Mouse (Mus musculus): ENCODE results near the gene Cxcl3. TPM values are rescaled to one million over a fixed set of nuclear protein-coding genes. Genes with fewer than 3 reads are reported as not detected.

Cxcl3 gene
- 0.31 and 0.59 TPM in 2 replicates for polyA plus RNA-seq (2016; fragmentation: Nextera tagmentation; extraction: Ambion mirVana)

DNA sequence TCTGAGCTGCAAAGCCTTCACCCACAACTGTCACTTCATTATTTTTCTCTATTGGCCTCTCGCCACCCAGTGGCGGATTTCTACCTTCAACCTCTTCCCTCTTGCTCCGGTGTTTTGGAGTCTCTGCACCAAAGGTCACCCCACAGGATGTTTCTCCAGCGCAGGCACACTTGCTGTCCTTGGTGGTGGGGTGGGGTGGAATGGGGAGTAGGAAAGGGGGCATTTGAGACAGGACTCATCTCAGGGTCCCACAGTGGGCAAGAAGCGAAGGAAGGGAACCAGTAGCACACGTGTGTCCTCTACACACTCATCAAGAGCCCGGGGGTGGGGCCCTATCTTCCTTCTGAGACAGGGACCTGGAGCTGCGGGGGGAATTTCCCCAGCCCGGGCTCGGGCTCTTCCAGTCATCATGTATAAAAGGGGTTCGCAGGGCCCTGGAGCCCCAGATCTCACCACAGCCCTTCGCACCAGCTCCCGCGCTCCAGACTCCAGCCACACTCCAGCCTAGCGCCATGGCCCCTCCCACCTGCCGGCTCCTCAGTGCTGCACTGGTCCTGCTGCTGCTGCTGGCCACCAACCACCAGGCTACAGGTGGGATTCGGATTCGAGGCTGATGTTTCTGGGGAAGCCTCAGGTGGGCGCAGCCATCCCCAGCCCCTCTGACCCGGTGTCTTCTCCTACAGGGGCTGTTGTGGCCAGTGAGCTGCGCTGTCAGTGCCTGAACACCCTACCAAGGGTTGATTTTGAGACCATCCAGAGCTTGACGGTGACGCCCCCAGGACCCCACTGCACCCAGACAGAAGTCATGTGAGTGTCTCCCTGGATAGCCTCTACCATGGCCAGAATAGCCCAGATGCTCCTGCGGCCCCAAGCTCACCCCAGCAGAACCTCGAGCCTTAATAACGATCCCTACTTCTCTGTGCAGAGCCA lies at the start of gene Cxcl3:
Cxcl3 (plus strand) TSS at position 445 of the 930 bp plus-strand sequence.
- Histone ChIP-seq H3K27ac (no peak within 1 kb of the TSS), H3K27me3 (no peaks in the 10 kb centered on the region), H3K9ac (no peak within 1 kb of the TSS), H3K4me1 (no peaks in the 10 kb centered on the region), H3K4me2 (replicated peaks) (peak within 1 kb of the TSS; percentile 69), H3K36me3 (no peaks in the 10 kb centered on the region), H3K4me3 (peak within 1 kb of the TSS; percentile 28), H3K9me3 (no peaks in the 10 kb centered on the region)
- 13% methylated on average over 26 of the region's 26 CpGs for WGBS
- peak; percentile 87 for ATAC-seq (ENCODE audit: insufficient number of reproducible peaks, insufficient read depth, low FRiP score, low TSS enrichment)

DNA sequence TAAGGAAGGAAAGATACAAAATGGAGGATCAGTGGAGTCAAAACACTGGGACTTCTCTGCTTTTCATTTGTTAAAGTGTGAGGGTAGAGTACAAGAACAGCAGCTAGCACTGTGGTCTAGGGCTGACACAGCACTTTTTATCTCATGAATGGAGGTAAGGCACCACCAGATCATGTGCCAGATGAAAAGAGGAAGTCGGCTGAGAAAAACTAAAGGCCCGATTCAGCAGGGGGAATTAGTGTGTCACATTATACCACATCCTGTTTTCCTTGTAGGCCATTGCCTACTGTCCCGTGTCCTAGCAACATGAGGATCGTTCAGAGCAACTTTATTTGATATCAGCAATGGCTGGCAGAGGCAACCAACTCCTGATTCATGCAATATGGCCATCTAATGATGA lies 43.9 kb upstream of the Cxcl3 start:
- H3K9me3 ChIP-seq = no peaks in the 10 kb centered on the region
- H3K27me3 ChIP-seq = no peaks in the 10 kb centered on the region
- WGBS = 54% methylated on average over 4 of the region's 4 CpGs
- H3K4me1 ChIP-seq = no peaks in the 10 kb centered on the region
- H3K4me2 ChIP-seq (replicated peaks) = no peak overlapping the region
- H3K27ac ChIP-seq = no peak overlapping the region
- no peak overlapping the region for H3K9ac ChIP-seq
- no peak overlapping the region for H3K4me3 ChIP-seq
- no peaks in the 10 kb centered on the region for H3K36me3 ChIP-seq
- no peak for ATAC-seq (ENCODE audit: insufficient number of reproducible peaks, insufficient read depth, low FRiP score, low TSS enrichment)

- peaks cover 18% of the 10 kb centered on the region for H3K4me1 ChIP-seq
- no peaks in the 10 kb centered on the region for H3K9me3 ChIP-seq
- H3K9ac ChIP-seq = no peak overlapping the region
- peaks cover under 1% of the 10 kb centered on the region; the same call in 1 of the 2 replicates for H3K27me3 ChIP-seq
- H3K4me2 ChIP-seq (replicated peaks) = no peak overlapping the region
- no peak overlapping the region for H3K27ac ChIP-seq
- no peaks in the 10 kb centered on the region for H3K36me3 ChIP-seq
- no peak for ATAC-seq (ENCODE audit: insufficient number of reproducible peaks, insufficient read depth, low FRiP score, low TSS enrichment)
- WGBS = 92% methylated on average over 1 of the region's 1 CpGs
- H3K4me3 ChIP-seq = no peak overlapping the region
Measured at GRCm38 (mm10) chr5:90753934-90754333, 32.0 kb upstream of the Cxcl3 start.

DNA sequence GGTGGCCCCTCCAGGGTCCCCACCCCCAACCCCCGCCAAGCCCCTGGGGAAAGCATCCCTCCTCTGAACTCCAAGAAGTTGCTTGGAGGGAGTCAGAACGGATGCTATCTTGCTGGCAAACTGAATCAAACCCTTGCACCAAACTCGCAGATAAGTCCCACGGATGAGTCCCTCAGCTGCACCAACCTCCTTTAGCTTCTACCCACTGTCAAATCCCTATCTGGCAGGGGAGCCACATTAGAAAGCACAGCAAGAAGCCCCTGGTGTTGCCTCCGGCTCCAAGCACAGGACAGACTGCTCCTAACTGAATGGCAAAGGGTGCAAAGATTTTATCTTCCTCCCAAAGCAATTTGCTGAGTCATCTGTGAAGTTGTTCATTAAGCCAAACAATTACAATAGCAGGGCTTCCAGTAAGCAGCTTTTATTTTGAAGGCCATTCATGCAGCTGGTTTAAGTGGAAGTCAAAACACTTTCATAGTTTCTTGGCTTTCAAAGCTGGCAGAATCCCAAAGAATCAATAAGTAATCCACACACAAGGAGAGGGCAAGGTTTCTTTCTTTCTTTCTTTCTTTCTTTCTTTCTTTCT lies 27.8 kb upstream of the Cxcl3 start:
- Histone ChIP-seq H3K4me1 (peaks cover 26% of the 10 kb centered on the region), H3K36me3 (no peaks in the 10 kb centered on the region), H3K4me3 (no peak overlapping the region), H3K4me2 (replicated peaks) (no peak overlapping the region), H3K9ac (no peak overlapping the region), H3K9me3 (no peaks in the 10 kb centered on the region), H3K27ac (no peak overlapping the region), H3K27me3 (peaks cover 10% of the 10 kb centered on the region)
- WGBS = 26% methylated on average over 5 of the region's 5 CpGs
- no peak for ATAC-seq (ENCODE audit: insufficient number of reproducible peaks, insufficient read depth, low FRiP score, low TSS enrichment)

- ATAC-seq (ENCODE audit: insufficient number of reproducible peaks, insufficient read depth, low FRiP score, low TSS enrichment) = 0 out of 2 replicates have a peak, but pooled peaks have one; percentile 55
Measured at GRCm38 (mm10) chr5:90759077-90760065, 26.5 kb upstream of the Cxcl3 start, which contains the start of gene Cxcl5. Cxcl5 (plus strand) TSS chr5:90759360.

DNA sequence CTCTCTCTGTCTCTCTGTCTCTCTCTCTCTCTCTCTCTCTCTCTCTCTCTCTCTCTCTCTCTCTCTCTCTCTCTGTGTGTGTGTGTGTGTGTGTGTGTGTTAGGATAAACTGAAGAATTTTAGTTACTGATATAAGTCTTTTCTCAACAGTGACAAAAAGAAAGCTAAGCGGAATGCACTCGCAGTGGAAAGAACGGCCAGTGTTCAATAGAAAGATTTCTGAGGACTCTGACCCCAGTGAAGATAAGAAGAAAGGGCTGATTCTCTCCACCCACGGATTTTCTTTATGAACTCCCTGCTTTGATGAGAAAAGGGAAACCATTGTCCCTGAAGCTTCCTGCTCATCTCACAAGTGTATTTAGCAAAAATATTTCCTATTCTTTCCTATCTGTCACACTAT lies 25.6 kb upstream of the Cxcl3 start:
- H3K27ac ChIP-seq = no peak overlapping the region
- no peaks in the 10 kb centered on the region for H3K36me3 ChIP-seq
- WGBS = 68% methylated on average over 4 of the region's 4 CpGs
- ATAC-seq (ENCODE audit: insufficient number of reproducible peaks, insufficient read depth, low FRiP score, low TSS enrichment) = no peak
- H3K9ac ChIP-seq = no peak overlapping the region
- no peak overlapping the region for H3K4me3 ChIP-seq
- no peaks in the 10 kb centered on the region for H3K9me3 ChIP-seq
- H3K27me3 ChIP-seq = peaks cover 10% of the 10 kb centered on the region
- H3K4me2 ChIP-seq (replicated peaks) = no peak overlapping the region
- peaks cover 31% of the 10 kb centered on the region for H3K4me1 ChIP-seq

More at GRCm38 (mm10) chr5:90759077-90760065, 26.5 kb upstream of the Cxcl3 start, which contains the start of gene Cxcl5:
- peak within 1 kb of the TSS; percentile 69 for H3K4me2 ChIP-seq (replicated peaks)
- peaks cover 31% of the 10 kb centered on the region for H3K4me1 ChIP-seq
- H3K27ac ChIP-seq = no peak within 1 kb of the TSS
- H3K9me3 ChIP-seq = no peaks in the 10 kb centered on the region
- no peaks in the 10 kb centered on the region for H3K36me3 ChIP-seq
- WGBS = 4% methylated on average over 32 of the region's 32 CpGs
- H3K9ac ChIP-seq = peak within 1 kb of the TSS; percentile 52
- peak within 1 kb of the TSS; percentile 41 for H3K4me3 ChIP-seq
- H3K27me3 ChIP-seq = peaks cover 10% of the 10 kb centered on the region

DNA sequence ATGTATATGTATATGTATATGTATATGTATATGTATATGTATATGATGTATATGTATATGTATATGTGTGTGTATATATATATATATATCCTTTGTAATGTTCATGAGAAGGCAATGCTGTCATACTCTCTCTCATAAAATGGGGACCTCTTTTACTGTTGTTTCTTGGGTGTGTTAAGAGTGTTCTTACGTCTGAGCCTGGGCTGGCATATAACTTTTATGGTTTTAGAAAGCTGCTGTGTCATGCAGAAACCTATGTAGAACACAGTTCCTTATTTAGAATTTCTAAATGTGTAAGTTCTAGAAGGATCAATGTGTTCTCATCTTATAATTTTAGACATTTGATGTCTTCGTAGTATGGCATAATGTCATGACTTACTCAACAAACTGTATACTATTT lies 25.1 kb upstream of the Cxcl3 start:
- 93% methylated on average over 2 of the region's 2 CpGs for WGBS
- no peak for ATAC-seq (ENCODE audit: insufficient number of reproducible peaks, insufficient read depth, low FRiP score, low TSS enrichment)
- no peak overlapping the region for H3K27ac ChIP-seq

GRCm38 (mm10) chr5:90761834-90762233 lies 24.1 kb upstream of the Cxcl3 start:
- Histone ChIP-seq H3K9me3 (no peaks in the 10 kb centered on the region), H3K4me3 (no peak overlapping the region), H3K36me3 (no peaks in the 10 kb centered on the region), H3K4me1 (peaks cover 31% of the 10 kb centered on the region), H3K27ac (no peak overlapping the region), H3K9ac (no peak overlapping the region), H3K4me2 (replicated peaks) (no peak overlapping the region), H3K27me3 (peaks cover 10% of the 10 kb centered on the region)
- ATAC-seq (ENCODE audit: insufficient number of reproducible peaks, insufficient read depth, low FRiP score, low TSS enrichment) = no peak
- 85% methylated on average over 3 of the region's 3 CpGs for WGBS

More for the DNA sequence above, 25.1 kb upstream of the Cxcl3 start:
- H3K4me2 ChIP-seq (replicated peaks) = no peak overlapping the region
- no peaks in the 10 kb centered on the region for H3K9me3 ChIP-seq
- H3K9ac ChIP-seq = no peak overlapping the region
- H3K36me3 ChIP-seq = no peaks in the 10 kb centered on the region
- H3K4me3 ChIP-seq = no peak overlapping the region
- H3K27me3 ChIP-seq = peaks cover 10% of the 10 kb centered on the region
- H3K4me1 ChIP-seq = peaks cover 31% of the 10 kb centered on the region

DNA sequence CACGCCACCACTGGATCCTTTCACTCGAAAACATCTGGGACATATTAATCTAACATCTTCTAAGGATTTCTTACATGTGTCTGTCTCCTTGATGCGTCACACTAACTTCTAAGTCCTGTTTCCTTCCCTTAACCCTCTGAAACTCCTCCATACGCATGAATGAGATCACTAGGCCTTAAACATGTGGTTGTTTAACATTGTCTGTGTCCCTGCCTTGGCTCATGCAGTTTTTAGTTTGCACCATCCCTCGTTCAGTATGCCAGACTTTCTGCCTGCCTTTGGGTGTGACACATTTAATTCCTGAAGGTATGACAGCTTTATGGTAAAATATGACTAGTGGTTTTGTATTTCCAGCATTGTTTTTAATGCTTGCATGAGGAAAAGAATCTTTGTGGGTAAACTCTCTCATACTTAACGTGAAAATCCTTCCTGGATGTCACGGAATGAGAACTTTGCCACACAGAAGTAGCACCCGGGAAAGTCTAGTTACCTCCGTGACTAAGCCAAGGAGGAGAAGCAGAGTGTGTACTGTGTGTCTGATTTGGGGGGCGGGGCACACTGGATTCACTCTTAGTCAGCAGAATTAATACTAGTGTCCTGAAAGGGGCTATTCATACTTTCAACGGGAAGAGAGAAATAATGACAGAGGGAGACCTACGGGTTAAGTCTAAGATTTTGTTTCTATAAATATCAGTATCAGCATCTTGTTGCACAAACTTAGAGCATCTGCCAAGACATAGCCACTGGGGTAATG lies 21.8 kb upstream of the Cxcl3 start:
- Histone ChIP-seq H3K4me1 (peaks cover 12% of the 10 kb centered on the region), H3K9ac (no peak overlapping the region), H3K27me3 (peaks cover 8% of the 10 kb centered on the region), H3K27ac (no peak overlapping the region), H3K36me3 (no peaks in the 10 kb centered on the region), H3K9me3 (no peaks in the 10 kb centered on the region), H3K4me3 (no peak overlapping the region), H3K4me2 (replicated peaks) (no peak overlapping the region)
- no peak for ATAC-seq (ENCODE audit: insufficient number of reproducible peaks, insufficient read depth, low FRiP score, low TSS enrichment)
- 62% methylated on average over 12 of the region's 12 CpGs for WGBS

- no peak for ATAC-seq (ENCODE audit: insufficient number of reproducible peaks, insufficient read depth, low FRiP score, low TSS enrichment)
Measured at GRCm38 (mm10) chr5:90765821-90766606, 19.9 kb upstream of the Cxcl3 start.

More at GRCm38 (mm10) chr5:90765821-90766606, 19.9 kb upstream of the Cxcl3 start:
- H3K9ac ChIP-seq = no peak overlapping the region
- no peaks in the 10 kb centered on the region for H3K36me3 ChIP-seq
- 0 out of 2 replicates have a peak, but pooled peaks cover 5% of the 10 kb centered on the region for H3K4me1 ChIP-seq
- 49% methylated on average over 8 of the region's 8 CpGs for WGBS
- H3K9me3 ChIP-seq = no peaks in the 10 kb centered on the region
- H3K4me2 ChIP-seq (replicated peaks) = no peak overlapping the region
- no peak overlapping the region for H3K4me3 ChIP-seq
- H3K27me3 ChIP-seq = no peaks in the 10 kb centered on the region
- H3K27ac ChIP-seq = no peak overlapping the region

Measured in embryonic facial prominence, embryonic 12.5 days (tissue).